Mouse (Mus musculus) C2C12 (cell line): Measurements from ENCODE around the gene Gm49510.

Source experiments
- CTCF ChIP-seq: IDR thresholded peaks from one replicate; pipeline ENCODE4 v1.5.1; 2011; ENCODE audit not compliant: control insufficient read depth, insufficient read depth, insufficient read length
- FOSL1 ChIP-seq: IDR thresholded peaks from one replicate; pipeline ENCODE4 v1.8.0; 2011; ENCODE audit warnings: mild to moderate bottlenecking, low read length; ENCODE audit not compliant: poor library complexity, insufficient read depth, severe bottlenecking
- MAX ChIP-seq: IDR thresholded peaks from one replicate; pipeline ENCODE4 v1.6.1; 2011; ENCODE audit warnings: mild to moderate bottlenecking, control low read depth
- MYOD1 ChIP-seq: IDR thresholded peaks from one replicate; pipeline ENCODE4 v1.6.1; 2011; ENCODE audit warnings: low read depth; ENCODE audit not compliant: control insufficient read depth, insufficient read length
- MYOG ChIP-seq: IDR thresholded peaks from one replicate; pipeline ENCODE4 v1.6.1; 2011; ENCODE audit not compliant: control insufficient read depth, insufficient read length; ENCODE audit errors: extremely low read depth

- TF ChIP-seq CTCF, result no peak
- TF ChIP-seq MAX, result no peak
- TF ChIP-seq FOSL1, result no peak
- no peak for TF ChIP-seq MYOD1
- no peak for TF ChIP-seq MYOG
Observed at GRCm38 (mm10) chr15:78922700-78923099, 23.2 kb downstream of the Gm49510 start.
